Comparison of ENCODE assay signal across 1 mouse cellular context in genomic region chr6:83101316-83101687, GRCm38 (mm10).
TF ChIP-seq lines count a peak whose summit lies in the region.

TSS of gene Ccdc142 (plus strand) at chr6:83101601.
TSS of gene Gm42688 (plus strand) at chr6:83101617.

TF ChIP-seq in MEL, 35 proteins besides CTCF, POLR2A, EP300 and RAD21 (continued from another document):
- peak; percentile 68 for TF ChIP-seq MYB (IDR thresholded peaks at IDR 0.05; ENCODE audit: low read depth, low read length)
- no peak for TF ChIP-seq RCOR1 (IDR thresholded peaks at IDR 0.05; ENCODE audit: low read depth, low read length)
- no peak for TF ChIP-seq ZNF384 (IDR thresholded peaks at IDR 0.05; ENCODE audit: low read depth, low read length)
- peak; percentile 34 for TF ChIP-seq POLR2AphosphoS2 (IDR thresholded peaks at IDR 0.05; ENCODE audit: low read length)
- peak; percentile 84 for TF ChIP-seq USF1 (IDR thresholded peaks at IDR 0.05; ENCODE audit: low read depth, low read length)
- peak; percentile 58; the same call in 1 of the 2 replicates for TF ChIP-seq TBP (IDR thresholded peaks at IDR 0.05; ENCODE audit: low read depth, low read length)
